Mouse (Mus musculus): ENCODE data around the gene Lce3d. TPM values are rescaled to one million over a fixed set of nuclear protein-coding genes. Genes with fewer than 3 reads are reported as not detected.

Lce3d gene
- not detected for total RNA-seq (2021)
- long read RNA-seq, experiment 1 = 0 reads
- long read RNA-seq, experiment 2 = 0 reads

GRCm38 (mm10) chr3:92957090-92957489 is at the start of gene Lce3d:
TSS of gene Lce3d (plus strand) at chr3:92957390.
- no peak for DNase-seq (ENCODE audit: low spot score in 2 of 2)

- peak in 1 of 2 experiments; percentile 2 for DNase-seq (ENCODE audit: low spot score in 2 of 2)
Measured at GRCm38 (mm10) chr3:92907571-92907970, 49.6 kb upstream of the Lce3d start.

GRCm38 (mm10) chr3:92920364-92920763 is 36.8 kb upstream of the Lce3d start:
- DNase-seq (ENCODE audit: low spot score in 2 of 2) = peak; percentile 12 to 20

GRCm38 (mm10) chr3:92926130-92926529 is 31.1 kb upstream of the Lce3d start, which contains the start of gene Lce3a:
TSS of gene Lce3a (minus strand) at chr3:92926230.
- no peak for DNase-seq (ENCODE audit: low spot score in 2 of 2)

- DNase-seq (ENCODE audit: low spot score in 2 of 2) = no peak
Measured at GRCm38 (mm10) chr3:92932679-92933078, 24.5 kb upstream of the Lce3d start, which contains the start of gene Lce3b. TSS of gene Lce3b (plus strand) at chr3:92932979.

- no peak for DNase-seq (ENCODE audit: low spot score in 2 of 2)
Measured at GRCm38 (mm10) chr3:92944186-92944585, 13.0 kb upstream of the Lce3d start, which contains the start of gene Lce3c. TSS of gene Lce3c (plus strand) at chr3:92944486.

GRCm38 (mm10) chr3:92966761-92967160 is 9.6 kb downstream of the Lce3d start, which contains the start of gene Lce3e:
TSS of gene Lce3e (plus strand) at chr3:92967061.
- no peak for DNase-seq (ENCODE audit: low spot score in 2 of 2)

GRCm38 (mm10) chr3:92978484-92978883 is 21.3 kb downstream of the Lce3d start:
- DNase-seq (ENCODE audit: low spot score in 2 of 2) = no peak

GRCm38 (mm10) chr3:92991926-92992325 is 34.7 kb downstream of the Lce3d start, which contains the start of gene Lce3f:
TSS of gene Lce3f (plus strand) at chr3:92992226.
- DNase-seq (ENCODE audit: low spot score in 2 of 2) = no peak

- peak; percentile 34 to 57 for DNase-seq (ENCODE audit: low spot score in 2 of 2)
Measured at GRCm38 (mm10) chr3:92998691-92999090, 41.5 kb downstream of the Lce3d start.

GRCm38 (mm10) chr3:93000621-93001020 is 43.4 kb downstream of the Lce3d start:
- no peak for DNase-seq (ENCODE audit: low spot score in 2 of 2)

- DNase-seq (ENCODE audit: low spot score in 2 of 2) = no peak
Measured at GRCm38 (mm10) chr3:93002843-93003242, 45.7 kb downstream of the Lce3d start.

Other genes with a start within 250 kb of the Lce3d start
- gene Lce1e, start 248.3 kb upstream of the Lce3d start, total RNA-seq (2021) = not detected
- not detected for gene Lce1f, start 237.0 kb upstream of the Lce3d start, total RNA-seq (2021)
- gene Gm38119, start 218.3 kb upstream of the Lce3d start, total RNA-seq (2021) = not detected
- not detected for gene Lce1g, start 205.1 kb upstream of the Lce3d start, total RNA-seq (2021)
- gene Lce1h, start 192.3 kb upstream of the Lce3d start, total RNA-seq (2021) = not detected
- gene Lce1i, start 178.5 kb upstream of the Lce3d start, total RNA-seq (2021) = not detected
- gene Lce1j, start 166.9 kb upstream of the Lce3d start, total RNA-seq (2021) = not detected
- gene Lce1k, start 149.5 kb upstream of the Lce3d start, total RNA-seq (2021) = not detected
- gene Kprp, start 130.1 kb upstream of the Lce3d start, total RNA-seq (2021) = not detected
- not detected for gene Lce1l, start 106.1 kb upstream of the Lce3d start, total RNA-seq (2021)
- gene 2310050C09Rik, start 87.2 kb upstream of the Lce3d start, total RNA-seq (2021) = not detected
- not detected for gene Lce3a, start 31.2 kb upstream of the Lce3d start, total RNA-seq (2021)
- gene Lce3b, start 24.4 kb upstream of the Lce3d start, total RNA-seq (2021) = not detected
- not detected for gene Lce3c, start 12.9 kb upstream of the Lce3d start, total RNA-seq (2021)
- not detected for gene Lce3e, start 9.7 kb downstream of the Lce3d start, total RNA-seq (2021)
- gene Lce3f, start 34.8 kb downstream of the Lce3d start, total RNA-seq (2021) = not detected
- not detected for gene Crct1, start 58.3 kb downstream of the Lce3d start, total RNA-seq (2021)
- not detected for gene Lce1m, start 61.7 kb downstream of the Lce3d start, total RNA-seq (2021)
- gene Gm4858, start 111.4 kb downstream of the Lce3d start, total RNA-seq (2021) = not detected
- not detected for gene Crnn, start 187.4 kb downstream of the Lce3d start, total RNA-seq (2021)
- gene Flg2, start 239.9 kb downstream of the Lce3d start, total RNA-seq (2021) = not detected

Measured in adrenal gland, adult 18-20 months (tissue).